Mouse (Mus musculus): ENCODE measurements around the gene Msi2.

DNA sequence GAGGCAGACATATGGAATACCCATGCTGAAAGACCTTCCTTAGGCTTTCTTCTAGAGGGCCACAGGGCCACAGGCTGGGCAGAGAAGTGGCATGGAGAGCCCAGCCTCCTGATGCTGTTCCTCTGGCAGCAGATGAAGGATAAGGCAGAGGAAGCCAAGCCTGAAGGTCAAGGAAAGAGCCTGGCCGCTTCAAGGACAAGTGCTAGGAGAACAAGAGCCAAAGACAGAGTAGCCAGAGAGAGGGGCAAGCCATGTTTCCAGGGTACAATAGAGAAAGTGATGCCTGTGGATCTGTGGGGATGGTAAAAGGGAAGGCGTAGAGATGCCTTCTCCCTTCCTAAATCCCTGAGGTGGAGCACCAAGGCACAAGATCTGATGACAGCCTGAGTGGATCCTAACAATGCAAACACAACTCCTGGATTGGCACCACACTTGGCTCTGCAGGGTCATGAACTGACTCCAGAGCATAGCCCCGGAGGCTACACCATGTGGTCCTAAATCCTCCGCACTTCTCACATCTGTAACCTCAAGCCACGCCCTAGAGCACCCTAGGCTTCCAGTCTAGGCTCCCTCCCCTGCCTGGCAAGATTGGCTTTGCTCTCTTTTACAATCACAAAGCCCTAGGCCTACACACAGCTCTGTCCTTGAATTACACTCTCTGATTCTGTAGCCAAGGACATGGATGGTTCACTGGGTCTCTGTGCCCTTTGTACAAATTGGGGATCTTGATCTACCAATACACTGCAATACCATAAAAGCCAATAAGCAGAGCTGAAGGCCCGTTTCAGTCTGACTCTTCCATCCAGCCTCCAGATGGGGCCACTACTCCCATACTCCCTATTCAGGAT is 202.4 kb downstream of the Msi2 start:
- TF ChIP-seq CTCF (IDR thresholded peaks at IDR 0.05; ENCODE audit: insufficient read depth, low read depth, low read length) = no peak
- TF ChIP-seq POLR2A (IDR thresholded peaks at IDR 0.05; ENCODE audit: insufficient read depth, low read depth, low read length) = no peak

All from olfactory bulb, adult 2 months (tissue).